Mouse (Mus musculus): ENCODE measurements around the gene Flt1. TPM values are rescaled to one million over a fixed set of nuclear protein-coding genes. Genes with fewer than 3 reads are reported as not detected.

The Flt1 gene
- not detected for polyA plus RNA-seq (2017; shearing (Covaris generic))

DNA sequence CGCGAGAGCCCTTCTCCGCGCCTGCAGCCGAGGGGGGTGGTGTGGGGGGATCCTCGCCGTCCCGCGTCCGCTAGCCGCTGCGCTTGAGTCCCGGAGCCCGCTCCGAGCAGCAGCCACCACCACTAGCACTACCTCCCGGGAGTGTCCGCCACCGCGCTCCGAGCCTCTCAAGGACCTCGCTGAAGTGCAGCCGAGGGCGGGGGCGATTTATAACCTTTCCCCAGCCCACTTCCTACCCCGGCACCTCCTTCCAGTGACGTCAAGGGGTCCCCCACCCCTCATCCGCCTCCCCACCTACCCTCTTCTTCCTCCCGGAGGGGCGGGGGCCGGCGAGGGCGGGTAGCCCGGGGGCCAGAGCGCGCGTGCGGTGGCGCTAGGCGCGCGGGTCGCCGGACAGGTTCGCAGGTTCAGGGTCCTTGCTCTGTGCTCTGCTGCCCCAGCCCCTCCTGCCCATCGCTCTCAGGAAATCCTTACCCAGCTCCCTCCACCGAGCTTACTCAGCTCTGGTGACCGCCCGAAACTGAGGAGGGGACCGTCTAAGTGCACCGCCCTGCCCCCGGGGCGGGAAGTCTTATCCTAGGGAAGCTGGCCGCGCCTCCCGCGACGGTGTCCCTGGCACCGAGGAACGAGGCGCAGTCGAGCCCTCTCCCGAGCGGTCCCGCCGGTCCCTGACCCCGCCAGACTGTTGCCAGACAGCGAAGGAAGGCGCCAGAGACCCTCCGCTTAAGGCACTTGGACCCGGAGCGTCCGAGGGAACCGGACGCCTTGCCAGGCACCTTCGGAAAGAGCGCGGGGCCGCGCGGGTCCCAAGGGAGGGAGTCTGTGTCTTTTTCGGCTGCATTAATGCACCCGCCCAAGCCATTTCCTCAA, at the start of gene Flt1:
Gene Flt1 (minus strand): TSS at position 181 of the 870 bp plus-strand sequence.

Other genes with a start within 250 kb of the Flt1 start
- gene Pomp, start 134.4 kb upstream of the Flt1 start, polyA plus RNA-seq (2017; shearing (Covaris generic)) = 490 TPM
- gene Slc46a3, start 168.8 kb upstream of the Flt1 start, polyA plus RNA-seq (2017; shearing (Covaris generic)) = 30.0 TPM
- gene Mtus2, start 231.3 kb upstream of the Flt1 start, polyA plus RNA-seq (2017; shearing (Covaris generic)) = 3.8 TPM